ENCODE assay signal across 29 mouse cellular contexts in genomic region chr1:194320320-194321036, GRCm38 (mm10).
DNase-seq lines count a peak whose midpoint lies in the region; ATAC-seq and TF ChIP-seq lines count a peak whose summit lies in the region.
"Had no signal": no experiment of that assay in that cellular context is flagged by ENCODE, and none has a peak within 500 bp of the region (broad histone marks: within the 10 kb centered on the region; RNA-seq: fewer than 3 reads in every experiment).

No protein-coding gene starts in this region.

- 80% methylated on average over 3 of the region's 3 CpGs for WGBS in heart, embryonic 10.5 days
- 66% methylated on average over 3 of the region's 3 CpGs for WGBS in midbrain, embryonic 11.5 days
- WGBS in midbrain, postnatal 0 days = 20% methylated on average over 3 of the region's 3 CpGs
- WGBS in midbrain, embryonic 14.5 days = 21% methylated on average over 3 of the region's 3 CpGs
- 36% methylated on average over 3 of the region's 3 CpGs for WGBS in midbrain, embryonic 15.5 days
- WGBS in liver, postnatal 0 days (ENCODE audit: insufficient replicate concordance) = 57% methylated on average over 3 of the region's 3 CpGs

- no peaks in the 10 kb centered on the region for H3K9me3 ChIP-seq in heart, embryonic 10.5 days
- no peaks in the 10 kb centered on the region for H3K9me3 ChIP-seq in midbrain, embryonic 11.5 days (ENCODE audit: control insufficient read depth, low read length)
- no peaks in the 10 kb centered on the region for H3K9me3 ChIP-seq in midbrain, postnatal 0 days (ENCODE audit: low read length)
- H3K9me3 ChIP-seq in midbrain, embryonic 14.5 days (ENCODE audit: control insufficient read depth, low read length) = no peaks in the 10 kb centered on the region
- H3K9me3 ChIP-seq in midbrain, embryonic 15.5 days = no peaks in the 10 kb centered on the region
- no peaks in the 10 kb centered on the region for H3K9me3 ChIP-seq in liver, postnatal 0 days (ENCODE audit: low read length)
- H3K9me3 ChIP-seq: embryonic facial prominence, embryonic 10.5 days; embryonic facial prominence, embryonic 13.5 days; forebrain, embryonic 12.5 days; G1E; heart, embryonic 13.5 days; hindbrain, embryonic 15.5 days had no signal

- peak; percentile 9 for DNase-seq in heart, adult 11 months
- DNase-seq in heart, embryonic 10.5 days (ENCODE audit: low spot score) = no peak
- no peak for DNase-seq in midbrain, embryonic 11.5 days (ENCODE audit: low spot score, missing footprints)
- DNase-seq in midbrain, postnatal 0 days (ENCODE audit: low spot score) = no peak
- DNase-seq in midbrain, embryonic 14.5 days = no peak
- DNase-seq in liver, postnatal 0 days = no peak
- DNase-seq: adrenal gland, adult 2 months; adrenal gland, postnatal 14 days; B cell, adult 2 months; cerebellum, adult 11-12 months; cerebellum, adult 8-10 months; cerebellum, postnatal 10 days; cerebellum, postnatal 36 days; embryo, embryonic 11 days; forebrain, postnatal 0 days; gastrocnemius, adult 2 months; gastrocnemius, postnatal 14 days; heart, adult 18-20 months; heart, postnatal 14 days; heart, postnatal 4 days had no signal

- no peaks in the 10 kb centered on the region for H3K27me3 ChIP-seq in heart, embryonic 10.5 days (ENCODE audit: insufficient read depth, poor library complexity, severe bottlenecking)
- H3K27me3 ChIP-seq in midbrain, embryonic 11.5 days (ENCODE audit: control insufficient read depth, insufficient read depth, low read length) = no peaks in the 10 kb centered on the region
- H3K27me3 ChIP-seq in midbrain, postnatal 0 days (ENCODE audit: insufficient read depth, low read length) = no peaks in the 10 kb centered on the region
- no peaks in the 10 kb centered on the region for H3K27me3 ChIP-seq in midbrain, embryonic 14.5 days (ENCODE audit: control insufficient read depth, insufficient read depth, low read length)
- H3K27me3 ChIP-seq in midbrain, embryonic 15.5 days (replicated peaks) = no peaks in the 10 kb centered on the region
- no peaks in the 10 kb centered on the region for H3K27me3 ChIP-seq in liver, postnatal 0 days (ENCODE audit: insufficient read depth, low read length)
- H3K27me3 ChIP-seq: CH12.LX; embryonic facial prominence, embryonic 13.5 days; forebrain, embryonic 12.5 days; heart, embryonic 13.5 days; hindbrain, embryonic 15.5 days had no signal

- H3K4me2 ChIP-seq in midbrain, embryonic 11.5 days = no peak overlapping the region
- H3K4me2 ChIP-seq in midbrain, postnatal 0 days (ENCODE audit: low read depth, low read length, poor library complexity, severe bottlenecking) = no peak overlapping the region
- no peak overlapping the region for H3K4me2 ChIP-seq in midbrain, embryonic 14.5 days (ENCODE audit: low read length)
- H3K4me2 ChIP-seq in midbrain, embryonic 15.5 days = no peak overlapping the region
- H3K4me2 ChIP-seq in liver, postnatal 0 days (ENCODE audit: low read depth, low read length) = no peak overlapping the region
- H3K4me2 ChIP-seq: embryonic facial prominence, embryonic 13.5 days; forebrain, embryonic 12.5 days; heart, embryonic 13.5 days; hindbrain, embryonic 15.5 days had no signal

- H3K9ac ChIP-seq in midbrain, embryonic 11.5 days (ENCODE audit: low read length) = no peak overlapping the region
- no peak overlapping the region for H3K9ac ChIP-seq in midbrain, postnatal 0 days (replicated peaks; ENCODE audit: low read length, poor library complexity, severe bottlenecking)
- H3K9ac ChIP-seq in midbrain, embryonic 14.5 days (replicated peaks; ENCODE audit: low read length) = no peak overlapping the region
- H3K9ac ChIP-seq in midbrain, embryonic 15.5 days = no peak overlapping the region
- no peak overlapping the region for H3K9ac ChIP-seq in liver, postnatal 0 days (replicated peaks)
- H3K9ac ChIP-seq: embryonic facial prominence, embryonic 13.5 days; forebrain, embryonic 12.5 days; forebrain, postnatal 0 days; heart, embryonic 13.5 days; hindbrain, embryonic 15.5 days had no signal

- no peaks in the 10 kb centered on the region for H3K36me3 ChIP-seq in heart, embryonic 10.5 days
- no peaks in the 10 kb centered on the region for H3K36me3 ChIP-seq in midbrain, embryonic 11.5 days (ENCODE audit: control insufficient read depth, insufficient read depth, low read length)
- no peaks in the 10 kb centered on the region for H3K36me3 ChIP-seq in midbrain, postnatal 0 days (ENCODE audit: insufficient read depth, low read length)
- H3K36me3 ChIP-seq in midbrain, embryonic 14.5 days (ENCODE audit: control insufficient read depth, insufficient read depth, low read length) = no peaks in the 10 kb centered on the region
- no peaks in the 10 kb centered on the region for H3K36me3 ChIP-seq in midbrain, embryonic 15.5 days (replicated peaks)
- H3K36me3 ChIP-seq in liver, postnatal 0 days (replicated peaks; ENCODE audit: insufficient read depth, low read length) = no peaks in the 10 kb centered on the region
- H3K36me3 ChIP-seq: embryonic facial prominence, embryonic 10.5 days; embryonic facial prominence, embryonic 13.5 days; forebrain, embryonic 12.5 days; G1E; heart, embryonic 13.5 days; hindbrain, embryonic 15.5 days had no signal

- H3K27ac ChIP-seq in heart, embryonic 10.5 days = no peak overlapping the region
- H3K27ac ChIP-seq in midbrain, embryonic 11.5 days (ENCODE audit: low read depth, low read length) = no peak overlapping the region
- no peak overlapping the region for H3K27ac ChIP-seq in midbrain, postnatal 0 days (ENCODE audit: low read depth, low read length)
- no peak overlapping the region for H3K27ac ChIP-seq in midbrain, embryonic 14.5 days (replicated peaks; ENCODE audit: low read depth, low read length)
- no peak overlapping the region for H3K27ac ChIP-seq in midbrain, embryonic 15.5 days
- H3K27ac ChIP-seq in liver, postnatal 0 days (ENCODE audit: low read depth) = no peak overlapping the region
- H3K27ac ChIP-seq: embryonic facial prominence, embryonic 10.5 days; embryonic facial prominence, embryonic 13.5 days; forebrain, embryonic 12.5 days; gastrocnemius, adult 2 months; heart, embryonic 13.5 days; hindbrain, embryonic 15.5 days had no signal

- TF ChIP-seq CTCF in midbrain, postnatal 0 days (IDR thresholded peaks at IDR 0.05) = no peak
- TF ChIP-seq CTCF in liver, postnatal 0 days (IDR thresholded peaks at IDR 0.05; ENCODE audit: low read depth) = no peak

- no peak for TF ChIP-seq EP300 in liver, postnatal 0 days (IDR thresholded peaks at IDR 0.05; ENCODE audit: low read depth)

- H3K4me1 ChIP-seq in heart, embryonic 10.5 days = no peaks in the 10 kb centered on the region
- peaks cover 3% of the 10 kb centered on the region; the same call in 1 of the 2 replicates for H3K4me1 ChIP-seq in midbrain, embryonic 11.5 days (ENCODE audit: control insufficient read depth, insufficient read depth, low read length)
- H3K4me1 ChIP-seq in midbrain, postnatal 0 days (ENCODE audit: insufficient read depth, low read length) = no peaks in the 10 kb centered on the region
- H3K4me1 ChIP-seq in midbrain, embryonic 14.5 days (ENCODE audit: control insufficient read depth, insufficient read depth, low read length) = peaks cover 6% of the 10 kb centered on the region
- H3K4me1 ChIP-seq in midbrain, embryonic 15.5 days = peaks cover 5% of the 10 kb centered on the region; the same call in 1 of the 2 replicates
- no peaks in the 10 kb centered on the region for H3K4me1 ChIP-seq in liver, postnatal 0 days (ENCODE audit: insufficient read depth)
- H3K4me1 ChIP-seq: embryonic facial prominence, embryonic 10.5 days; embryonic facial prominence, embryonic 13.5 days; forebrain, embryonic 12.5 days; heart, embryonic 13.5 days; hindbrain, embryonic 15.5 days had no signal

- peak; percentile 75 for ATAC-seq in midbrain, embryonic 11.5 days (ENCODE audit: low FRiP score)
- ATAC-seq in midbrain, postnatal 0 days (ENCODE audit: low FRiP score) = no peak
- ATAC-seq in midbrain, embryonic 14.5 days (ENCODE audit: low FRiP score, low TSS enrichment) = peak; percentile 43; the same call in 1 of the 2 replicates
- no peak for ATAC-seq in midbrain, embryonic 15.5 days (replicated peaks)
- no peak for ATAC-seq in liver, postnatal 0 days
- ATAC-seq: forebrain, postnatal 0 days had no signal

- no peak overlapping the region for H3K4me3 ChIP-seq in heart, embryonic 10.5 days
- H3K4me3 ChIP-seq in midbrain, embryonic 11.5 days (ENCODE audit: low read depth, low read length) = no peak overlapping the region
- no peak overlapping the region for H3K4me3 ChIP-seq in midbrain, postnatal 0 days (ENCODE audit: low read depth, low read length)
- no peak overlapping the region for H3K4me3 ChIP-seq in midbrain, embryonic 14.5 days (replicated peaks; ENCODE audit: low read depth, low read length)
- no peak overlapping the region for H3K4me3 ChIP-seq in midbrain, embryonic 15.5 days
- H3K4me3 ChIP-seq in liver, postnatal 0 days (ENCODE audit: low read depth, low read length) = no peak overlapping the region
- H3K4me3 ChIP-seq: embryonic facial prominence, embryonic 10.5 days; embryonic facial prominence, embryonic 13.5 days; erythroblast, embryonic 14.5 days; forebrain, embryonic 12.5 days; gastrocnemius, adult 2 months; heart, embryonic 13.5 days; hindbrain, embryonic 15.5 days had no signal

Comparison
In these comparisons a context has a peak if more than half of its experiments do, and no peak if none do; other contexts are left out.
1. ATAC-seq: peak in midbrain, embryonic 11.5 days (single experiment) and midbrain, embryonic 14.5 days (single experiment); none in midbrain, postnatal 0 days (single experiment), midbrain, embryonic 15.5 days (single experiment) and liver, postnatal 0 days (single experiment).